Comparison of ENCODE assay signal across 8 mouse cellular contexts in the genomic region with DNA sequence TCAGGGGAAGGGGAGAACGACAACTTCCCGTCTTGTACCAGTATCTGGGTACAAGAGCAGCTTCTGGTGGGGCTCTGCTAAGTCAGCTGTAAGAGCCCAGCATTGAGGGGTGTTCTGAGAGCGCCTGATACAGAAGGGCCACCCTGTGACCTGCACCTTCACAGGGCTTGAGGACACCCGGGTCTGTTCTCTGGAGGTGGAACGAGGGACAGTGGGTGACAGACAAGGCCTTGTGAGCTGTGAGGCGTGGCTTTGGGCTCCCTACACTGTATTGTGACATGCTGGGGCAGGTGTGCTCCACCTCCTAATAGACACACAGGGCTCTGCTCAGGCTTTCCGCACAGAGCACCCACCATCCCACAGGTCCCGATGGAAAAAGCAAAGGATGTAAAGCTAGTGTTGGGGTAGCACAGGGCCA. TPM values are rescaled to one million over a fixed set of nuclear protein-coding genes. Genes with fewer than 3 reads are reported as not detected.
DNase-seq lines count a peak whose midpoint lies in the region; ATAC-seq and TF ChIP-seq lines count a peak whose summit lies in the region.

No protein-coding gene starts in this region.

- peak overlapping the region; percentile 79 for H3K4me3 ChIP-seq in liver, adult 2 months (ENCODE audit: insufficient read depth, low read depth, low read length)
- H3K4me3 ChIP-seq in brown adipose tissue, adult 24 weeks (ENCODE audit: insufficient read depth, low read depth, low read length): peak overlapping the region; percentile 90
- peak overlapping the region; percentile 85 for H3K4me3 ChIP-seq in hindbrain, embryonic 13.5 days
- peak overlapping the region; percentile 93 for H3K4me3 ChIP-seq in midbrain, embryonic 12.5 days

- peak; percentile 60 for DNase-seq in liver, adult 2 months (ENCODE audit: extremely low read depth, low read depth, low spot score)
- DNase-seq in liver: no peak
- DNase-seq in left cerebral cortex, adult 11 months (ENCODE audit: low spot score): no peak
- no peak for DNase-seq in spleen, postnatal 36 days (ENCODE audit: low spot score in 2 of 2)

- peak overlapping the region; percentile 95 for H3K9ac ChIP-seq in liver, adult 2 months (ENCODE audit: low read depth, low read length)
- peak overlapping the region; percentile 96 for H3K9ac ChIP-seq in hindbrain, embryonic 13.5 days
- peak overlapping the region; percentile 97 for H3K9ac ChIP-seq in midbrain, embryonic 12.5 days (replicated peaks)

- peak overlapping the region; percentile 86 for H3K4me2 ChIP-seq in hindbrain, embryonic 13.5 days
- peak overlapping the region; percentile 90 for H3K4me2 ChIP-seq in midbrain, embryonic 12.5 days (replicated peaks)

- WGBS in liver, adult 2 months: 7% methylated on average over 8 of the region's 8 CpGs
- 37% methylated on average over 8 of the region's 8 CpGs for WGBS in hindbrain, embryonic 13.5 days
- WGBS in midbrain, embryonic 12.5 days: 46% methylated on average over 8 of the region's 8 CpGs

- no peak for TF ChIP-seq CTCF in liver, adult 2 months (IDR thresholded peaks at IDR 0.05; ENCODE audit: low read depth, low read length)

- no peak for ATAC-seq in hindbrain, embryonic 13.5 days (ENCODE audit: low FRiP score)
- no peak for ATAC-seq in midbrain, embryonic 12.5 days (ENCODE audit: low FRiP score, low read depth)
- no peak for ATAC-seq in inflammation-experienced regulatory T-cells, adult 6 months

- peaks cover 19% of the 10 kb centered on the region for H3K4me1 ChIP-seq in liver, adult 2 months (ENCODE audit: control insufficient read depth, insufficient read depth, low read length)
- peaks cover 21% of the 10 kb centered on the region for H3K4me1 ChIP-seq in brown adipose tissue, adult 24 weeks (ENCODE audit: control insufficient read depth, insufficient read depth, insufficient read length, low read length)
- peaks cover 57% of the 10 kb centered on the region for H3K4me1 ChIP-seq in hindbrain, embryonic 13.5 days (replicated peaks)
- H3K4me1 ChIP-seq in midbrain, embryonic 12.5 days: peaks cover 38% of the 10 kb centered on the region

- peak overlapping the region; percentile 75 for H3K27ac ChIP-seq in liver, adult 2 months (replicated peaks; ENCODE audit: insufficient read depth, low read depth, low read length)
- H3K27ac ChIP-seq in brown adipose tissue, adult 24 weeks (replicated peaks; ENCODE audit: low read depth, low read length): 0 out of 2 replicates have a peak overlapping the region, but pooled peaks have one; percentile 6
- H3K27ac ChIP-seq in hindbrain, embryonic 13.5 days: peak overlapping the region; percentile 96
- peak overlapping the region; percentile 94; the same call in 1 of the 2 replicates for H3K27ac ChIP-seq in midbrain, embryonic 12.5 days (replicated peaks)

- H3K79me2 ChIP-seq in liver, adult 2 months (ENCODE audit: control insufficient read depth, insufficient read depth, low read length): peaks cover 21% of the 10 kb centered on the region; the same call in 1 of the 2 replicates

- peaks cover 7% of the 10 kb centered on the region for H3K36me3 ChIP-seq in liver, adult 2 months (ENCODE audit: control insufficient read depth, insufficient read depth, low read length)
- H3K36me3 ChIP-seq in hindbrain, embryonic 13.5 days: peaks cover 31% of the 10 kb centered on the region
- peaks cover 25% of the 10 kb centered on the region for H3K36me3 ChIP-seq in midbrain, embryonic 12.5 days

- H3K9me3 ChIP-seq in hindbrain, embryonic 13.5 days: no peaks in the 10 kb centered on the region
- H3K9me3 ChIP-seq in midbrain, embryonic 12.5 days: no peaks in the 10 kb centered on the region

- TF ChIP-seq POLR2A in liver, adult 2 months (IDR thresholded peaks at IDR 0.05; ENCODE audit: extremely low read depth, insufficient read depth, low read length): no peak

- H3K27me3 ChIP-seq in liver, adult 2 months (ENCODE audit: control insufficient read depth, insufficient read depth, low read length): no peaks in the 10 kb centered on the region
- H3K27me3 ChIP-seq in hindbrain, embryonic 13.5 days: 0 out of 2 replicates have a peak, but pooled peaks cover 3% of the 10 kb centered on the region
- peaks cover 20% of the 10 kb centered on the region for H3K27me3 ChIP-seq in midbrain, embryonic 12.5 days

RNA-seq across cellular contexts. Expression of a gene that starts 1.1 kb away (rescaled TPM):
- 21.6 and 35.6 TPM in 2 replicates for total RNA-seq in liver, adult 2 months (2014; rRNA removed)
- 107 and 127 TPM in 2 replicates for polyA plus RNA-seq in liver, adult 2 months (2012; rRNA removed)
- polyA plus RNA-seq in brown adipose tissue, adult 24 weeks (2012; ENCODE audit: insufficient read depth, insufficient read length, missing spikeins): 54.5 and 68.2 TPM in 2 replicates
- polyA plus RNA-seq in hindbrain, embryonic 13.5 days (2015; fragmentation: Nextera tagmentation; extraction: Ambion mirVana): 22.4 and 26.5 TPM in 2 replicates
- 27.6 and 29.9 TPM in 2 replicates for polyA plus RNA-seq in midbrain, embryonic 12.5 days (2016; fragmentation: Nextera tagmentation; extraction: Ambion mirVana)
- 10 to 100 TPM; 20.5 to 34.1 (median 28.4) TPM for polyA plus RNA-seq in inflammation-experienced regulatory T-cells, adult 6 months (2017; shearing (Covaris generic))

RNA-seq across cellular contexts. Expression of a gene that starts 4.9 kb away (rescaled TPM):
- total RNA-seq in liver, adult 2 months (2014; rRNA removed): 11.9 and 13.9 TPM in 2 replicates
- polyA plus RNA-seq in liver, adult 2 months (2012; rRNA removed): 20.6 and 33.0 TPM in 2 replicates
- polyA plus RNA-seq in brown adipose tissue, adult 24 weeks (2012; ENCODE audit: insufficient read depth, insufficient read length, missing spikeins): 25.5 and 29.2 TPM in 2 replicates
- polyA plus RNA-seq in hindbrain, embryonic 13.5 days (2015; fragmentation: Nextera tagmentation; extraction: Ambion mirVana): 14.9 and 15.8 TPM in 2 replicates
- 14.6 and 16.7 TPM in 2 replicates for polyA plus RNA-seq in midbrain, embryonic 12.5 days (2016; fragmentation: Nextera tagmentation; extraction: Ambion mirVana)
- polyA plus RNA-seq in inflammation-experienced regulatory T-cells, adult 6 months (2017; shearing (Covaris generic)): 1 to 10 TPM; 3.9 to 5.0 (median 4.1) TPM

RNA-seq across cellular contexts. Expression of a gene that starts 9.0 kb away (rescaled TPM):
- 0.07 and 0.09 TPM in 2 replicates for total RNA-seq in liver, adult 2 months (2014; rRNA removed)
- not detected in 2 replicates for polyA plus RNA-seq in liver, adult 2 months (2012; rRNA removed)
- 0.40 and 0.54 TPM in 2 replicates for polyA plus RNA-seq in brown adipose tissue, adult 24 weeks (2012; ENCODE audit: insufficient read depth, insufficient read length, missing spikeins)
- 0.23 and 0.98 TPM in 2 replicates for polyA plus RNA-seq in hindbrain, embryonic 13.5 days (2015; fragmentation: Nextera tagmentation; extraction: Ambion mirVana)
- 0.45 and 0.80 TPM in 2 replicates for polyA plus RNA-seq in midbrain, embryonic 12.5 days (2016; fragmentation: Nextera tagmentation; extraction: Ambion mirVana)
- polyA plus RNA-seq in inflammation-experienced regulatory T-cells, adult 6 months (2017; shearing (Covaris generic)): 1 to 10 TPM in 1 of 3 experiments, under 1 TPM in 2; 0.71 to 1.6 (median 0.94) TPM

RNA-seq across cellular contexts. Expression of a gene that starts 22.4 kb away (rescaled TPM):
- total RNA-seq in liver, adult 2 months (2014; rRNA removed): 21.9 and 28.0 TPM in 2 replicates
- polyA plus RNA-seq in liver, adult 2 months (2012; rRNA removed): 33.7 and 40.5 TPM in 2 replicates
- 6.1 and 6.8 TPM in 2 replicates for polyA plus RNA-seq in brown adipose tissue, adult 24 weeks (2012; ENCODE audit: insufficient read depth, insufficient read length, missing spikeins)
- 58.9 TPM in 2 replicates for polyA plus RNA-seq in hindbrain, embryonic 13.5 days (2015; fragmentation: Nextera tagmentation; extraction: Ambion mirVana)
- polyA plus RNA-seq in midbrain, embryonic 12.5 days (2016; fragmentation: Nextera tagmentation; extraction: Ambion mirVana): 55.2 TPM in 2 replicates
- polyA plus RNA-seq in inflammation-experienced regulatory T-cells, adult 6 months (2017; shearing (Covaris generic)): 1 to 10 TPM; 4.6 to 7.3 (median 6.9) TPM

RNA-seq across cellular contexts. Expression of a gene that starts 38.9 kb away (rescaled TPM):
- total RNA-seq in liver, adult 2 months (2014; rRNA removed): 0.18 and 0.47 TPM in 2 replicates
- 0.20 and 0.53 TPM in 2 replicates for polyA plus RNA-seq in liver, adult 2 months (2012; rRNA removed)
- 0.67 TPM in 1 of 2 replicates, not detected in the other for polyA plus RNA-seq in brown adipose tissue, adult 24 weeks (2012; ENCODE audit: insufficient read depth, insufficient read length, missing spikeins)
- polyA plus RNA-seq in hindbrain, embryonic 13.5 days (2015; fragmentation: Nextera tagmentation; extraction: Ambion mirVana): 0.39 and 0.65 TPM in 2 replicates
- 0.27 and 0.45 TPM in 2 replicates for polyA plus RNA-seq in midbrain, embryonic 12.5 days (2016; fragmentation: Nextera tagmentation; extraction: Ambion mirVana)
- 1 to 10 TPM in 2 of 3 experiments, under 1 TPM in 1; 0.23 to 1.8 (median 1.7) TPM for polyA plus RNA-seq in inflammation-experienced regulatory T-cells, adult 6 months (2017; shearing (Covaris generic))

Comparison
In these comparisons a context has a peak if more than half of its experiments do, and no peak if none do; other contexts are left out.
1. H3K27ac ChIP-seq: peak in every context shown above with its lines; median percentile 96 in hindbrain, embryonic 13.5 days; 94 in midbrain, embryonic 12.5 days; 75 in liver, adult 2 months; 6 in brown adipose tissue, adult 24 weeks.